Mouse (Mus musculus): Measurements from ENCODE around the gene Rab27a.

GRCm38 (mm10) chr9:73097898-73098297 lies 53.2 kb downstream of the Rab27a start:
- TF ChIP-seq CTCF (conservative IDR thresholded peaks at IDR 0.05; ENCODE audit: low read length): no peak
- no peak for TF ChIP-seq NANOG (IDR thresholded peaks at IDR 0.05; ENCODE audit: borderline replicate concordance, low read length)
- no peak for TF ChIP-seq POU5F1 (IDR thresholded peaks at IDR 0.05; ENCODE audit: borderline replicate concordance, low read length)

Measured in E14TG2a.4 (cell line).